ENCODE assay signal across 12 mouse cellular contexts in genomic region chr8:121181285-121181884, GRCm38 (mm10). TPM values are rescaled to one million over a fixed set of nuclear protein-coding genes. Genes with fewer than 3 reads are reported as not detected.
DNase-seq lines count a peak whose midpoint lies in the region; ATAC-seq and TF ChIP-seq lines count a peak whose summit lies in the region.
"Had no signal": no experiment of that assay in that cellular context is flagged by ENCODE, and none has a peak within 500 bp of the region (broad histone marks: within the 10 kb centered on the region; RNA-seq: fewer than 3 reads in every experiment).

No protein-coding gene starts in this region.

- H3K9me3 ChIP-seq in embryonic facial prominence, embryonic 13.5 days = no peaks in the 10 kb centered on the region
- no peaks in the 10 kb centered on the region for H3K9me3 ChIP-seq in heart, embryonic 13.5 days
- no peaks in the 10 kb centered on the region for H3K9me3 ChIP-seq in limb, embryonic 15.5 days
- H3K9me3 ChIP-seq: liver, embryonic 15.5 days had no signal

- no peak overlapping the region for H3K9ac ChIP-seq in embryonic facial prominence, embryonic 13.5 days
- H3K9ac ChIP-seq in heart, embryonic 13.5 days = no peak overlapping the region; the same call in 1 of the 2 replicates
- H3K9ac ChIP-seq in limb, embryonic 15.5 days = no peak overlapping the region
- H3K9ac ChIP-seq: liver, embryonic 15.5 days had no signal

- no peak overlapping the region for H3K4me3 ChIP-seq in kidney, adult 2 months (ENCODE audit: insufficient read depth, low read depth, low read length)
- no peak overlapping the region for H3K4me3 ChIP-seq in embryonic facial prominence, embryonic 13.5 days
- no peak overlapping the region for H3K4me3 ChIP-seq in heart, embryonic 13.5 days
- H3K4me3 ChIP-seq in limb, embryonic 15.5 days = no peak overlapping the region
- H3K4me3 ChIP-seq: liver, embryonic 15.5 days had no signal

- no peak for TF ChIP-seq POLR2A in kidney, adult 2 months (IDR thresholded peaks at IDR 0.05; ENCODE audit: low read depth, low read length)

- peak overlapping the region; percentile 46 for H3K4me2 ChIP-seq in embryonic facial prominence, embryonic 13.5 days
- no peak overlapping the region for H3K4me2 ChIP-seq in heart, embryonic 13.5 days
- H3K4me2 ChIP-seq in limb, embryonic 15.5 days = peak overlapping the region; percentile 32; the same call in 1 of the 2 replicates
- H3K4me2 ChIP-seq: liver, embryonic 15.5 days had no signal

- no peaks in the 10 kb centered on the region for H3K27me3 ChIP-seq in kidney, adult 2 months (replicated peaks; ENCODE audit: control insufficient read depth, insufficient read depth, low read length)
- H3K27me3 ChIP-seq in embryonic facial prominence, embryonic 13.5 days = no peaks in the 10 kb centered on the region
- H3K27me3 ChIP-seq in heart, embryonic 13.5 days (replicated peaks) = peaks cover 3% of the 10 kb centered on the region; the same call in 1 of the 2 replicates
- 0 out of 2 replicates have a peak, but pooled peaks cover 4% of the 10 kb centered on the region for H3K27me3 ChIP-seq in limb, embryonic 15.5 days
- H3K27me3 ChIP-seq: liver, embryonic 15.5 days had no signal

- 54% methylated on average over 10 of the region's 10 CpGs for WGBS in kidney, adult 2 months
- WGBS in embryonic facial prominence, embryonic 13.5 days = 47% methylated on average over 10 of the region's 10 CpGs
- WGBS in heart, embryonic 13.5 days = 59% methylated on average over 10 of the region's 10 CpGs
- WGBS in limb, embryonic 15.5 days = 57% methylated on average over 10 of the region's 10 CpGs

- DNase-seq in kidney, adult 2 months = peak; percentile 20
- no peak for DNase-seq in kidney, adult 9 months
- DNase-seq in right cerebral cortex, postnatal 4 days = no peak
- DNase-seq in thymus, adult 18-20 months = no peak
- DNase-seq in layer of hippocampus, adult 8-10 months (ENCODE audit: low spot score in 2 of 2) = no peak
- DNase-seq: cerebellum, adult 2 months had no signal

- H3K27ac ChIP-seq in kidney, adult 2 months (ENCODE audit: insufficient read depth, low read depth, low read length) = peak overlapping the region; percentile 33
- peak overlapping the region; percentile 68; the same call in 1 of the 2 replicates for H3K27ac ChIP-seq in embryonic facial prominence, embryonic 13.5 days
- H3K27ac ChIP-seq in heart, embryonic 13.5 days (replicated peaks) = peak overlapping the region; percentile 59
- H3K27ac ChIP-seq in limb, embryonic 15.5 days = 0 out of 2 replicates have a peak overlapping the region, but pooled peaks have one; percentile 27
- H3K27ac ChIP-seq: liver, embryonic 15.5 days had no signal

- no peak for ATAC-seq in embryonic facial prominence, embryonic 13.5 days (ENCODE audit: insufficient number of reproducible peaks, insufficient read depth, low FRiP score, low TSS enrichment, low read depth)
- no peak for ATAC-seq in heart, embryonic 13.5 days (ENCODE audit: extremely low read depth, insufficient number of reproducible peaks, low FRiP score, low TSS enrichment)
- no peak for ATAC-seq in limb, embryonic 15.5 days (ENCODE audit: insufficient number of reproducible peaks, low FRiP score, low TSS enrichment, low read depth)
- ATAC-seq: activated CD4-positive, CD25-positive, alpha-beta regulatory T cell, adult 4 months had no signal

- H3K36me3 ChIP-seq in kidney, adult 2 months (ENCODE audit: control insufficient read depth, insufficient read depth, low read length) = no peaks in the 10 kb centered on the region
- no peaks in the 10 kb centered on the region for H3K36me3 ChIP-seq in embryonic facial prominence, embryonic 13.5 days
- H3K36me3 ChIP-seq in heart, embryonic 13.5 days = no peaks in the 10 kb centered on the region
- no peaks in the 10 kb centered on the region for H3K36me3 ChIP-seq in limb, embryonic 15.5 days
- H3K36me3 ChIP-seq: liver, embryonic 15.5 days had no signal

- TF ChIP-seq CTCF in kidney, adult 2 months (conservative IDR thresholded peaks at IDR 0.05; ENCODE audit: insufficient read depth, insufficient read length, low read depth, low read length) = no peak

- no peaks in the 10 kb centered on the region for H3K4me1 ChIP-seq in kidney, adult 2 months (ENCODE audit: control insufficient read depth, insufficient read depth, low read length)
- peaks cover 17% of the 10 kb centered on the region for H3K4me1 ChIP-seq in embryonic facial prominence, embryonic 13.5 days
- peaks cover 15% of the 10 kb centered on the region for H3K4me1 ChIP-seq in heart, embryonic 13.5 days
- peaks cover 12% of the 10 kb centered on the region for H3K4me1 ChIP-seq in limb, embryonic 15.5 days
- H3K4me1 ChIP-seq: liver, embryonic 15.5 days had no signal

RNA-seq across cellular contexts. Expression of gene Foxl1, which starts 53.6 kb away (rescaled TPM):
- 0.75 and 1.2 TPM in 2 replicates for polyA plus RNA-seq in kidney, adult 2 months (2012; rRNA removed)
- polyA plus RNA-seq in embryonic facial prominence, embryonic 13.5 days (2015; fragmentation: Nextera tagmentation; extraction: Ambion mirVana) = 0.28 and 0.34 TPM in 2 replicates
- 0.52 and 0.64 TPM in 2 replicates for polyA plus RNA-seq in heart, embryonic 13.5 days (2015; fragmentation: Nextera tagmentation; extraction: Ambion mirVana)
- 0.20 and 0.29 TPM in 2 replicates for polyA plus RNA-seq in limb, embryonic 15.5 days (2015; fragmentation: Nextera tagmentation; extraction: Ambion mirVana)
- total RNA-seq in layer of hippocampus, adult 8-10 months (2022) = under 1 TPM in 3 of 4 experiments, not detected in 1; 0.16 to 0.18 (median 0.16) TPM
- total RNA-seq: layer of hippocampus, adult 18-20 months had no signal
- polyA plus RNA-seq: activated CD4-positive, CD25-positive, alpha-beta regulatory T cell, adult 4 months; cerebellum, adult 2 months had no signal
